Mouse (Mus musculus) thymus, adult 2 months (tissue): Measurements from ENCODE around the gene Sp4. TPM values are rescaled to one million over a fixed set of nuclear protein-coding genes. Genes with fewer than 3 reads are reported as not detected.

Experiments
- DNase-seq: peaks from one replicate; pipeline ENCODE4 v3.0.0; 2021
- H3K27ac ChIP-seq: fragments of 200-500 bp; 2 replicates; pipeline ENCODE4 v1.5.1; 2012; ENCODE audit warnings: low read length, control low read depth; ENCODE audit not compliant: control insufficient read depth, insufficient read depth
- H3K27me3 ChIP-seq: fragments of 200-500 bp; 2 replicates; pipeline ENCODE4 v1.6.1; 2012; ENCODE audit warnings: mild to moderate bottlenecking, low read length, moderate library complexity, mixed read lengths; ENCODE audit not compliant: control insufficient read depth, insufficient read depth
- H3K36me3 ChIP-seq: fragments of 200-500 bp; 2 replicates; pipeline ENCODE4 v1.6.1; 2012; ENCODE audit warnings: mild to moderate bottlenecking, low read length, moderate library complexity; ENCODE audit not compliant: control insufficient read depth, insufficient read depth
- H3K4me1 ChIP-seq: fragments of 200-500 bp; replicated peaks from 2 replicates; pipeline ENCODE4 v1.6.1; 2012; ENCODE audit warnings: low read length; ENCODE audit not compliant: control insufficient read depth, insufficient read depth
- H3K4me3 ChIP-seq: fragments of 200-500 bp; 2 replicates; pipeline ENCODE4 v1.5.1; 2012; ENCODE audit warnings: mild to moderate bottlenecking, low read length, control low read depth, moderate library complexity; ENCODE audit not compliant: control insufficient read depth, insufficient read depth
- CTCF ChIP-seq: fragments of 200-500 bp; IDR thresholded peaks from 2 replicates; pipeline ENCODE4 v1.5.1; 2012; ENCODE audit warnings: mild to moderate bottlenecking, control low read depth, low read length, moderate library complexity, borderline replicate concordance; ENCODE audit not compliant: control insufficient read depth, poor library complexity, insufficient read depth; ENCODE audit errors: extremely low read depth
- POLR2A ChIP-seq: fragments of 200-500 bp; IDR thresholded peaks from 2 replicates; pipeline ENCODE4 v1.6.1; 2012; ENCODE audit warnings: mild to moderate bottlenecking, low read length, control low read depth, moderate library complexity; ENCODE audit not compliant: control insufficient read depth, poor library complexity, insufficient read depth; ENCODE audit errors: extremely low read depth
- WGBS: fragments of 180-500 bp; shearing (Covaris S2); methylation state at CpG from one replicate; pipeline ENCODE4 v1.1.7; 2018; 5-methylcytosine and 5-hydroxymethylcytosine counted together
- polyA plus RNA-seq: library from polyadenylated mRNA; depleted of rRNA; stranded (reverse); fragments of >200 nt; gene quantifications from 2 replicates; pipeline ENCODE4 v1.2.3, GENCODE M21; 2012

The Sp4 gene
- polyA plus RNA-seq, 1 experiment: 27.8 TPM

DNA sequence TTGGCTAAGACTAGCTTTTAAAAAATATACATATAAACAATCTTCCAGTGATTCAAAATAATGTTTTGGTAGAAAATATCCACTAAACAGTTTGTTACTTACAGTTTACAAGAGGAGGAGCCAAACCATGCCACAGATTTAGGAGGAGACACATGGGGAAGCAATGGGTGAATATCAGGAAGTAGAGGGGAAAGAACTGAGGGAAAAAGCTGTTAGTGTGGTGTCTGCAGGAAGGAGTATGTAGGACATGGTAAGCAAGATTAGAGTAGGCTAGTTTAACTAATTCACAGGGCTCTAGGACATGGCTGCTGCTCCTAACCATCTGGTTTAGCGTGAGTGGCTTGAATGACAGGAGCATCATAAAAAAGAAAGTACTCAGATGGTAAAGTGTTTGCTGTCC lies 19.3 kb downstream of the Sp4 start:
- H3K36me3 ChIP-seq: no peaks in the 10 kb centered on the region
- TF ChIP-seq POLR2A (no peak), CTCF (no peak)
- DNase-seq: no peak
- H3K27ac ChIP-seq: no peak overlapping the region
- 90% methylated on average over 1 of the region's 1 CpGs for WGBS
- no peaks in the 10 kb centered on the region for H3K27me3 ChIP-seq
- no peaks in the 10 kb centered on the region for H3K4me1 ChIP-seq
- H3K4me3 ChIP-seq: no peak overlapping the region

DNA sequence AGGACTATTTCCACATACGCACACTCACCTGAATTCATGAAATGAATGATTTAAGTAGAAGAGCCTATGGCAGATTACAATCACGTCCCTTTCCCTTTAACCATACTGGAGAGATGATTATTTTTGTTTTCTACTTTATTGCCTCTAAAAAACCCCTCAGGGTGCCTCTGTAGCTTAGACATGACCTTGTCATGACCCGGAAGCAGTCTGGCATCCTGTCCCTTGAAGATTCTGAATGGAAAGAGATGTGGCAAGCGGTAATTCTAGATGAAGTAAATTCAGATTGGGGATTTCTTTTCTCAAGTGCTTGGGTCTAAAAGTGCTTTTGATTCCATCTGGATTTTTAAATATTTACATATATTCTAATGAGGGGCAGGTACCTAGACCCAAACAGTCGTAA lies 24.9 kb downstream of the Sp4 start:
- H3K36me3 ChIP-seq: no peaks in the 10 kb centered on the region
- no peaks in the 10 kb centered on the region for H3K27me3 ChIP-seq
- no peaks in the 10 kb centered on the region for H3K4me1 ChIP-seq
- TF ChIP-seq POLR2A (no peak), CTCF (no peak)
- 95% methylated on average over 5 of the region's 5 CpGs for WGBS
- H3K4me3 ChIP-seq: no peak overlapping the region
- no peak for DNase-seq
- no peak overlapping the region for H3K27ac ChIP-seq

DNA sequence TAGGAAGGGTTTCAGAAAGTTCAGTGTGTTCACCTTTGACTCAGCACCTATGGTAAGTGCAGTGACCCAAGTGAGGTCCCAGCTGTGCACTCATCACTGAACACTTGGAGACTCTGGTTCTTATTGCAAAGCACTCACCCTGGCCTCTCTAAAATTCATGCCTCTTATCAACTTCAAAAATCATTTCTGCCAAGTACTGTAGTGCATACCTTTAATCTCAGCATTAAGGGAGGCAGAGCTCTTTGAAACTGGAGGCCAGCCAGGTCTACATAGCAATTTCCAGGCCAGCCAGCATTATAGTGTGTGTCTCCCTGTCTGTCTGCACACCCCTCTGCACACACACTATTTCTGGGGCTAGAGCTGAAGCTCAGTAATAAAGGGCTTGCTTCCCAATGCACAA lies 36.3 kb downstream of the Sp4 start:
- Histone ChIP-seq H3K27ac (no peak overlapping the region), H3K4me1 (no peaks in the 10 kb centered on the region), H3K4me3 (no peak overlapping the region), H3K36me3 (peaks cover 8% of the 10 kb centered on the region), H3K27me3 (no peaks in the 10 kb centered on the region)
- TF ChIP-seq POLR2A (no peak), CTCF (no peak)
- DNase-seq: no peak

DNA sequence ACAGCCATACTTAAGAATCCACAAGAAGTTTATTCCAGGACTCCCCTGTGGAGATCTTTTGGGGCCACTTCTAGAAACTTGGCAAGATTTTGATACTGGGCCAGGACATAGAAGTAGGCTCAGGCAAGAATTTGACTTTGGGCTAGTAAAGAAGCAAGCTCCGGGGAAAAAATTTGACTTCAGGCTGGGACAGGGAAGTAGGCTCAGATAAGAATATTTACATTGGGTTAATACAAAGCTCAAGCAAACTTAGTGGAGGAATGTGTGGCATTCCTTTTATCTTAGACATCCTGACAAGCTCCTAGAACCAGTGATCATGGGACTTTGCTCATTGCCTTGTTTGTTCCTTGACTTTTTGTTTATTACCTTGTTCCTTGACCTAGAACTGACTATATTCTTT lies 37.4 kb downstream of the Sp4 start:
- 94% methylated on average over 1 of the region's 1 CpGs for WGBS
- TF ChIP-seq POLR2A: no peak
- Histone ChIP-seq H3K4me3 (no peak overlapping the region), H3K4me1 (no peaks in the 10 kb centered on the region), H3K27ac (no peak overlapping the region), H3K27me3 (no peaks in the 10 kb centered on the region), H3K36me3 (peaks cover 14% of the 10 kb centered on the region; the same call in 1 of the 2 replicates)
- DNase-seq: no peak

DNA sequence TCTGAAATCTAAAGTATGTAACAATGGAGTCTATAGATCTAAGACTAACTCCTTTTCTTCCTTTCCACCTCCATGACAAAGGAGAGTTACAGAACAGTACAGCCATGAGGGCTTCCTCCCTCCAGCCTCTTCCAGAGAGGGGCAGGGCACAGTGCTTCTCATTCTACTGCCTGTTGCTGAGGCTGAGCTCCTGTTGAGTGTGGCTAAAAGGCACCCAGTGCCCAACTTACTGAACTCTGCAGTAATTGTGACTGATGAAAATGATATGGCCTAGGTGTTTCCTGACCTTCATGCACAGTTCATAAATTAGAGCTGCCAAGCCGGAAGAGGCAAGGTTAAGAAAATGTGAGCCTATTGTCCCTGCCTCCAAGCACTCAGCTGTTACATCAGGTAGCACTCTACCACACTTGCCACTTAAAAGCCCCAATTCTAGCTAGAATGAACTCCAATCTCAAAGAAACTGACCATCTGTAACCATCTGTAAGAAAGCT lies 45.9 kb downstream of the Sp4 start:
- Histone ChIP-seq H3K4me3 (no peak overlapping the region), H3K4me1 (no peaks in the 10 kb centered on the region), H3K27ac (no peak overlapping the region), H3K36me3 (peaks cover 25% of the 10 kb centered on the region), H3K27me3 (no peaks in the 10 kb centered on the region)
- no peak for TF ChIP-seq CTCF
- TF ChIP-seq POLR2A: no peak
- 43% methylated on average over 1 of the region's 1 CpGs for WGBS
- DNase-seq: no peak

DNA sequence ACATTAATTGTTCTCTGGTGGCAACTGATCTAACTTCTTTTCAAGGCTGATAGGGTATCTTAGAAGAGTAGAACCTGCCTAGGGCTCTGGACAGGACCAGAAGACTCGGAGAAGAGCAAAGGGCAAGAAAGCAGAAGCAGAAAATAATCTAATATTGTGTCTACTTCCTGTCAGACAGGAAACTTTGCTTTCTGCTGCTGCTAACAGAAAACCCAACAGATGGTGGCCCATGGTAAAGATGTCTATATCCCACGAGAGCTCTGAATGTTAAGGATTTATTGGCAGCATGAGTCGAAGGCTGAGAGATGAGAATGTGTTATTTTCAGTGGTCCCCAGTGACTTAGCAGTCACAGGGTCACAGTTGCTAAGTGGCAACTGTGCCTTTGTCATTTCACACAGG lies 80.1 kb downstream of the Sp4 start:
- Histone ChIP-seq H3K36me3 (no peaks in the 10 kb centered on the region), H3K27me3 (no peaks in the 10 kb centered on the region), H3K27ac (no peak overlapping the region), H3K4me1 (no peaks in the 10 kb centered on the region), H3K4me3 (no peak overlapping the region)
- no peak for TF ChIP-seq CTCF
- no peak for TF ChIP-seq POLR2A
- 11% methylated on average over 3 of the region's 3 CpGs for WGBS
- DNase-seq: no peak

DNA sequence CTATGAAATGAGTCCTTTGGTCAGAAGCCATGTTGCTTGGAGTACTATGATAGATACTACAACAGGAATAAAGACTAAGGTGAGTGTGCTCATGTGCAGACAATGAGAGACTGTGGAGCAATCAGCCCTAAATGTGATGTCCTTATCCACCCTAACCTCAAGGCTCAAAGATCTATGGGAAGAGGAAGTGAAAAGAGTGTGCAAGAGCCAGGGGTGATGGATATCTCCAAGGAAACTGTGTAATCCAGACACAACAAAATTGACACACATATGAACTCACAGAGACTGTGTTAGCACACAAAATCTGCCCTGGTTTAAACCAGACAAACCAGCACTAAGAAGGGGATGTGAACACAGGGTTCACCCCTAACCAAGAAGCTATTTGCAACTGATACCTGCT lies 81.2 kb downstream of the Sp4 start:
- no peak overlapping the region for H3K27ac ChIP-seq
- H3K4me3 ChIP-seq: no peak overlapping the region
- H3K4me1 ChIP-seq: no peaks in the 10 kb centered on the region
- TF ChIP-seq CTCF (no peak), POLR2A (no peak)
- DNase-seq: no peak
- H3K27me3 ChIP-seq: no peaks in the 10 kb centered on the region
- no peaks in the 10 kb centered on the region for H3K36me3 ChIP-seq
